Mouse (Mus musculus): ENCODE measurements around the gene Ror2.

Ror2 gene

GRCm38 (mm10) chr13:53194306-53194705, 91.6 kb downstream of the Ror2 start:
- no peak for DNase-seq (ENCODE audit: low spot score)

GRCm38 (mm10) chr13:53193713-53194112, 92.2 kb downstream of the Ror2 start:
- no peak for DNase-seq (ENCODE audit: low spot score)

- DNase-seq (ENCODE audit: low spot score): no peak
Measured at GRCm38 (mm10) chr13:53192286-53192685, 93.6 kb downstream of the Ror2 start.

- DNase-seq (ENCODE audit: low spot score): no peak
Measured at GRCm38 (mm10) chr13:53191657-53192056, 94.3 kb downstream of the Ror2 start.

- DNase-seq (ENCODE audit: low spot score): no peak
Measured at GRCm38 (mm10) chr13:53188935-53189334, 97.0 kb downstream of the Ror2 start.

- no peak for DNase-seq (ENCODE audit: low spot score)
Measured at GRCm38 (mm10) chr13:53184858-53185257, 101.1 kb downstream of the Ror2 start.

GRCm38 (mm10) chr13:53184149-53184548, 101.8 kb downstream of the Ror2 start:
- no peak for DNase-seq (ENCODE audit: low spot score)

- no peak for DNase-seq (ENCODE audit: low spot score)
Measured at GRCm38 (mm10) chr13:53183161-53183577, 102.8 kb downstream of the Ror2 start.

GRCm38 (mm10) chr13:53178594-53178993, 107.3 kb downstream of the Ror2 start:
- no peak for DNase-seq (ENCODE audit: low spot score)

GRCm38 (mm10) chr13:53178171-53178570, 107.8 kb downstream of the Ror2 start:
- no peak for DNase-seq (ENCODE audit: low spot score)

GRCm38 (mm10) chr13:53177424-53177718, 108.6 kb downstream of the Ror2 start:
- no peak for DNase-seq (ENCODE audit: low spot score)

- no peak for DNase-seq (ENCODE audit: low spot score)
Measured at GRCm38 (mm10) chr13:53176695-53177423, 109.1 kb downstream of the Ror2 start.

GRCm38 (mm10) chr13:53175041-53175440, 110.9 kb downstream of the Ror2 start:
- no peak for DNase-seq (ENCODE audit: low spot score)

GRCm38 (mm10) chr13:53163671-53164070, 122.3 kb downstream of the Ror2 start:
- DNase-seq (ENCODE audit: low spot score): no peak

GRCm38 (mm10) chr13:53163060-53163459, 122.9 kb downstream of the Ror2 start:
- DNase-seq (ENCODE audit: low spot score): no peak

GRCm38 (mm10) chr13:53159501-53159900, 126.4 kb downstream of the Ror2 start:
- no peak for DNase-seq (ENCODE audit: low spot score)

- DNase-seq (ENCODE audit: low spot score): no peak
Measured at GRCm38 (mm10) chr13:53158405-53159005, 127.4 kb downstream of the Ror2 start.

- no peak for DNase-seq (ENCODE audit: low spot score)
Measured at GRCm38 (mm10) chr13:53156911-53157310, 129.0 kb downstream of the Ror2 start.

- DNase-seq (ENCODE audit: low spot score): no peak
Measured at GRCm38 (mm10) chr13:53156282-53156681, 129.6 kb downstream of the Ror2 start.

GRCm38 (mm10) chr13:53145511-53145910, 140.4 kb downstream of the Ror2 start:
- no peak for DNase-seq (ENCODE audit: low spot score)

- DNase-seq (ENCODE audit: low spot score): no peak
Measured at GRCm38 (mm10) chr13:53143076-53143475, 142.8 kb downstream of the Ror2 start.

GRCm38 (mm10) chr13:53142268-53142667, 143.7 kb downstream of the Ror2 start:
- no peak for DNase-seq (ENCODE audit: low spot score)

- DNase-seq (ENCODE audit: low spot score): no peak
Measured at GRCm38 (mm10) chr13:53140298-53140697, 145.6 kb downstream of the Ror2 start.

GRCm38 (mm10) chr13:53130567-53130966, 155.4 kb downstream of the Ror2 start:
- DNase-seq (ENCODE audit: low spot score): no peak
